Comparison of ENCODE assay signal across 1 mouse cellular context in genomic region chr11:116580711-116581375, GRCm38 (mm10).
TF ChIP-seq lines count a peak whose summit lies in the region.

No protein-coding gene starts in this region.

TF ChIP-seq in CH12.LX, 34 proteins besides CTCF, POLR2A, EP300 and RAD21 (continued from another document):
- peak; percentile 69 for TF ChIP-seq MXI1 (IDR thresholded peaks at IDR 0.05; ENCODE audit: low read depth, low read length)
- TF ChIP-seq CHD2 (IDR thresholded peaks at IDR 0.05; ENCODE audit: low read length): no peak
- TF ChIP-seq ZC3H11A (IDR thresholded peaks at IDR 0.05; ENCODE audit: low read depth, low read length): no peak
- no peak for TF ChIP-seq JUN (IDR thresholded peaks at IDR 0.05; ENCODE audit: insufficient read depth, low read depth, low read length)
- TF ChIP-seq NELFE (IDR thresholded peaks at IDR 0.05; ENCODE audit: low read depth, low read length): 0 out of 2 replicates have a peak, but pooled peaks have one; percentile 49
- TF ChIP-seq SMC3 (IDR thresholded peaks at IDR 0.05; ENCODE audit: low read depth, low read length): no peak
- no peak for TF ChIP-seq MAFK (IDR thresholded peaks at IDR 0.05; ENCODE audit: insufficient replicate concordance, low read length)
- TF ChIP-seq NRF1 (IDR thresholded peaks at IDR 0.05; ENCODE audit: low read depth, low read length): no peak; the same call in 1 of the 2 replicates
- TF ChIP-seq MAZ (IDR thresholded peaks at IDR 0.05; ENCODE audit: low read depth, low read length): no peak; the same call in 1 of the 2 replicates
- no peak for TF ChIP-seq JUND (conservative IDR thresholded peaks at IDR 0.05; ENCODE audit: low read depth, low read length)
- no peak for TF ChIP-seq E2F4 (IDR thresholded peaks at IDR 0.05; ENCODE audit: insufficient replicate concordance, low read depth, low read length)
- TF ChIP-seq MYC (IDR thresholded peaks at IDR 0.05; ENCODE audit: low read depth, low read length): no peak
- TF ChIP-seq UBTF (IDR thresholded peaks at IDR 0.05; ENCODE audit: low read depth, low read length): no peak
- no peak; the same call in 1 of the 2 replicates for TF ChIP-seq BHLHE40 (IDR thresholded peaks at IDR 0.05; ENCODE audit: low read depth, low read length)
- TF ChIP-seq ETS1 (conservative IDR thresholded peaks at IDR 0.05; ENCODE audit: low read depth, low read length): no peak
- no peak for TF ChIP-seq HCFC1 (IDR thresholded peaks at IDR 0.05; ENCODE audit: low read depth, low read length)
- TF ChIP-seq ZMIZ1 (IDR thresholded peaks at IDR 0.05; ENCODE audit: low read depth, low read length): peak; percentile 67; the same call in 1 of the 2 replicates
- TF ChIP-seq RCOR1 (conservative IDR thresholded peaks at IDR 0.05; ENCODE audit: low read depth, low read length): no peak
- TF ChIP-seq IRF4 (IDR thresholded peaks at IDR 0.05; ENCODE audit: low read depth, low read length): no peak
- no peak for TF ChIP-seq CHD1 (IDR thresholded peaks at IDR 0.05; ENCODE audit: low read depth, low read length)
- peak; percentile 20; the same call in 1 of the 2 replicates for TF ChIP-seq MAX (IDR thresholded peaks at IDR 0.05; ENCODE audit: low read length)
- TF ChIP-seq SIN3A (IDR thresholded peaks at IDR 0.05; ENCODE audit: low read length): no peak
- no peak for TF ChIP-seq ELF1 (IDR thresholded peaks at IDR 0.05; ENCODE audit: low read depth, low read length)
- TF ChIP-seq KAT2A (IDR thresholded peaks at IDR 0.05; ENCODE audit: insufficient replicate concordance, low read length): 0 out of 2 replicates have a peak, but pooled peaks have one; percentile 16
- TF ChIP-seq PAX5 (IDR thresholded peaks at IDR 0.05; ENCODE audit: low read length): no peak
- TF ChIP-seq ZNF384 (IDR thresholded peaks at IDR 0.05; ENCODE audit: low read depth, low read length): no peak
- no peak for TF ChIP-seq POLR2AphosphoS2 (IDR thresholded peaks at IDR 0.05; ENCODE audit: low read depth, low read length)
- peak; percentile 39; the same call in 1 of the 2 replicates for TF ChIP-seq MEF2A (IDR thresholded peaks at IDR 0.05; ENCODE audit: borderline replicate concordance, low read depth, low read length)
- no peak for TF ChIP-seq TBP (conservative IDR thresholded peaks at IDR 0.05; ENCODE audit: low read depth, low read length)
- TF ChIP-seq ZKSCAN1 (IDR thresholded peaks at IDR 0.05; ENCODE audit: borderline replicate concordance, low read depth, low read length): no peak
- no peak for TF ChIP-seq USF2 (conservative IDR thresholded peaks at IDR 0.05; ENCODE audit: low read depth, low read length)
TF ChIP-seq in CH12.LX: peak in this region for 7.
